Mouse (Mus musculus): ENCODE data around the gene Mbtd1.
A peak's percentile ranks its signal among the peaks of the same experiment; 100 is the strongest.

- TF ChIP-seq CTCF (IDR thresholded peaks at IDR 0.05; ENCODE audit: borderline replicate concordance, insufficient read depth, low read depth, low read length) (no peak), POLR2A (IDR thresholded peaks at IDR 0.05; ENCODE audit: borderline replicate concordance, insufficient read depth, low read length) (peak; percentile 14)
Measured at GRCm38 (mm10) chr11:93884901-93885571, 616 bp upstream of the Mbtd1 start.

All from cerebellum, adult 2 months (tissue).